Mouse (Mus musculus) liver, embryonic 16.5 days (tissue): Measurements from ENCODE around the gene Ager. TPM values are rescaled to one million over a fixed set of nuclear protein-coding genes. Genes with fewer than 3 reads are reported as not detected.
A peak's percentile ranks its signal among the peaks of the same experiment; 100 is the strongest.

Experiments
- ATAC-seq: fragments of 200-750 bp; cut with Nextera tagmentation; 2 replicates; pipeline ENCODE4 v1.8.0; 2017; ENCODE audit warnings: low read depth, mild to moderate bottlenecking, moderate number of reproducible peaks, moderate library complexity
- H3K27ac ChIP-seq: fragments of 300-500 bp; sonication (generic); 2 replicates; pipeline ENCODE4 v1.5.1; 2014; ENCODE audit warnings: mild to moderate bottlenecking, low read length
- H3K27me3 ChIP-seq: fragments of 300-500 bp; sonication (generic); 2 replicates; pipeline ENCODE4 v1.6.1; 2014; ENCODE audit warnings: low read depth, low read length, mixed read lengths; ENCODE audit not compliant: control insufficient read depth, insufficient read depth
- H3K36me3 ChIP-seq: fragments of 300-500 bp; sonication (generic); 2 replicates; pipeline ENCODE4 v1.6.1; 2014; ENCODE audit warnings: mild to moderate bottlenecking; ENCODE audit not compliant: control insufficient read depth, insufficient read depth
- H3K4me1 ChIP-seq: fragments of 300-500 bp; sonication (generic); 2 replicates; pipeline ENCODE4 v1.6.1; 2014; ENCODE audit warnings: low read depth, low read length, mixed read lengths; ENCODE audit not compliant: control insufficient read depth
- H3K4me2 ChIP-seq: fragments of 300-500 bp; sonication (generic); 2 replicates; pipeline ENCODE4 v1.6.1; 2014; ENCODE audit warnings: low read depth, low read length, mixed read lengths
- H3K4me3 ChIP-seq: fragments of 300-500 bp; sonication (generic); 2 replicates; pipeline ENCODE4 v1.5.1; 2014; ENCODE audit warnings: low read depth, mild to moderate bottlenecking, low read length
- H3K9ac ChIP-seq: fragments of 300-500 bp; sonication (generic); 2 replicates; pipeline ENCODE4 v1.6.1; 2014; ENCODE audit warnings: low read depth, low read length
- H3K9me3 ChIP-seq: fragments of 300-500 bp; sonication (generic); replicated peaks from 2 replicates; pipeline ENCODE4 v1.6.1; 2016; ENCODE audit warnings: low read length; ENCODE audit not compliant: control insufficient read depth
- WGBS: fragments of 180-500 bp; shearing (Covaris S2); extraction: QIAGEN DNeasy Blood & Tissue Kit; methylation state at CpG from one replicate; pipeline ENCODE4 v1.1.7; 2014; ENCODE audit not compliant: insufficient replicate concordance; 5-methylcytosine and 5-hydroxymethylcytosine counted together
- polyA plus RNA-seq: library from polyadenylated mRNA; unstranded; fragments of >200 nt; fragmentation: Nextera tagmentation; extraction: Ambion mirVana; gene quantifications from 2 replicates; pipeline ENCODE4 v1.2.1, GENCODE M21; 2015

The Ager gene
- polyA plus RNA-seq, 1 experiment from 2014 or later: 0.57 TPM

GRCm38 (mm10) chr17:34629796-34630603 is 32.3 kb downstream of the Ager start:
- Histone ChIP-seq H3K9me3 (no peaks in the 10 kb centered on the region), H3K4me1 (peaks cover 31% of the 10 kb centered on the region), H3K9ac (no peak overlapping the region), H3K27me3 (peaks cover 50% of the 10 kb centered on the region), H3K27ac (no peak overlapping the region), H3K4me3 (no peak overlapping the region), H3K36me3 (no peaks in the 10 kb centered on the region), H3K4me2 (no peak overlapping the region)
- WGBS: 13% methylated on average over 12 of the region's 12 CpGs
- no peak for ATAC-seq

GRCm38 (mm10) chr17:34630761-34631301 is 33.2 kb downstream of the Ager start:
- Histone ChIP-seq H3K4me3 (peak overlapping the region; percentile 35), H3K27ac (no peak overlapping the region), H3K4me1 (peaks cover 31% of the 10 kb centered on the region), H3K27me3 (peaks cover 51% of the 10 kb centered on the region), H3K9me3 (no peaks in the 10 kb centered on the region), H3K9ac (peak overlapping the region; percentile 12; the same call in 1 of the 2 replicates), H3K36me3 (no peaks in the 10 kb centered on the region), H3K4me2 (peak overlapping the region; percentile 46)
- 2% methylated on average over 45 of the region's 48 CpGs for WGBS
- ATAC-seq: no peak

- WGBS: 12% methylated on average over 12 of the region's 12 CpGs
- Histone ChIP-seq H3K4me3 (peak overlapping the region; percentile 25), H3K36me3 (no peaks in the 10 kb centered on the region), H3K9ac (no peak overlapping the region), H3K9me3 (no peaks in the 10 kb centered on the region), H3K27ac (no peak overlapping the region), H3K4me2 (peak overlapping the region; percentile 28), H3K27me3 (peaks cover 53% of the 10 kb centered on the region), H3K4me1 (peaks cover 24% of the 10 kb centered on the region)
- ATAC-seq: no peak
Observed at GRCm38 (mm10) chr17:34631647-34632046, 34.0 kb downstream of the Ager start.

GRCm38 (mm10) chr17:34632261-34632691 is 34.6 kb downstream of the Ager start:
- Histone ChIP-seq H3K9ac (no peak overlapping the region), H3K4me3 (peak overlapping the region; percentile 25), H3K4me2 (peak overlapping the region; percentile 28), H3K4me1 (peaks cover 24% of the 10 kb centered on the region), H3K36me3 (no peaks in the 10 kb centered on the region), H3K27me3 (peaks cover 53% of the 10 kb centered on the region), H3K27ac (no peak overlapping the region), H3K9me3 (no peaks in the 10 kb centered on the region)
- under 1% methylated on average over 26 of the region's 26 CpGs for WGBS
- ATAC-seq: peak; percentile 36

- Histone ChIP-seq H3K36me3 (no peaks in the 10 kb centered on the region), H3K4me1 (peaks cover 9% of the 10 kb centered on the region), H3K4me2 (no peak overlapping the region), H3K27ac (no peak overlapping the region), H3K4me3 (no peak overlapping the region), H3K9ac (no peak overlapping the region), H3K9me3 (no peaks in the 10 kb centered on the region), H3K27me3 (peaks cover 22% of the 10 kb centered on the region)
- ATAC-seq: no peak
- 42% methylated on average over 2 of the region's 2 CpGs for WGBS
Observed at GRCm38 (mm10) chr17:34635671-34636070, 38.0 kb downstream of the Ager start.

- WGBS: 39% methylated on average over 3 of the region's 3 CpGs
- H3K4me2 ChIP-seq: no peak overlapping the region
- no peaks in the 10 kb centered on the region for H3K4me1 ChIP-seq
- H3K27ac ChIP-seq: no peak overlapping the region
- H3K9ac ChIP-seq: no peak overlapping the region
- no peaks in the 10 kb centered on the region for H3K9me3 ChIP-seq
- H3K36me3 ChIP-seq: no peaks in the 10 kb centered on the region
- ATAC-seq: no peak
- H3K27me3 ChIP-seq: peaks cover 4% of the 10 kb centered on the region; the same call in 1 of the 2 replicates
- no peak overlapping the region for H3K4me3 ChIP-seq
Observed at GRCm38 (mm10) chr17:34637459-34637858, 39.8 kb downstream of the Ager start.

GRCm38 (mm10) chr17:34639461-34640255 is 42.0 kb downstream of the Ager start:
- Histone ChIP-seq H3K4me2 (no peak overlapping the region), H3K4me3 (no peak overlapping the region), H3K4me1 (peaks cover 7% of the 10 kb centered on the region), H3K27ac (peak overlapping the region; percentile 10; the same call in 1 of the 2 replicates), H3K9ac (no peak overlapping the region), H3K36me3 (no peaks in the 10 kb centered on the region), H3K9me3 (no peaks in the 10 kb centered on the region), H3K27me3 (peaks cover 3% of the 10 kb centered on the region; the same call in 1 of the 2 replicates)
- 58% methylated on average over 7 of the region's 7 CpGs for WGBS
- no peak for ATAC-seq

GRCm38 (mm10) chr17:34640778-34641601 is 43.3 kb downstream of the Ager start:
- Histone ChIP-seq H3K4me1 (peaks cover 17% of the 10 kb centered on the region), H3K4me2 (no peak overlapping the region), H3K4me3 (no peak overlapping the region), H3K27ac (no peak overlapping the region), H3K27me3 (peaks cover under 1% of the 10 kb centered on the region; the same call in 1 of the 2 replicates), H3K9ac (no peak overlapping the region), H3K36me3 (no peaks in the 10 kb centered on the region), H3K9me3 (no peaks in the 10 kb centered on the region)
- 29% methylated on average over 11 of the region's 11 CpGs for WGBS
- ATAC-seq: no peak
